Mouse (Mus musculus) right cerebral cortex, postnatal 36 days (tissue): ENCODE data around the gene Bptf.
"Not testable (repeated sequence)": the region's sequence is repeated elsewhere in the genome, so short reads cannot be mapped to it uniquely, and the experiment has no call there.

ENCODE experiments used
- DNase-seq, 2 experiments: peaks; one replicate each; pipeline ENCODE4 v3.0.0; 2022; ENCODE audit warnings: low spot score in 2 of 2, mixed read lengths in 1 of 2

Gene Bptf

GRCm38 (mm10) chr11:107057391-107057790, 74.5 kb downstream of the Bptf start:
- DNase-seq, result no peak

GRCm38 (mm10) chr11:107054870-107055269, 77.1 kb downstream of the Bptf start:
- DNase-seq, result no peak

GRCm38 (mm10) chr11:107046766-107047620, 84.9 kb downstream of the Bptf start:
- DNase-seq, result no peak

GRCm38 (mm10) chr11:107045546-107045945, 86.4 kb downstream of the Bptf start:
- no peak for DNase-seq

- peak in 1 of 2 experiments; percentile 51 for DNase-seq
These were observed 87.6 kb downstream of the Bptf start for GRCm38 (mm10) chr11:107044321-107044720.

- no peak for DNase-seq
These were observed 88.6 kb downstream of the Bptf start for GRCm38 (mm10) chr11:107043361-107043760.

GRCm38 (mm10) chr11:107041396-107041795, 90.5 kb downstream of the Bptf start:
- no peak for DNase-seq

- DNase-seq, result no peak
These were observed 92.5 kb downstream of the Bptf start for GRCm38 (mm10) chr11:107039417-107039816.

GRCm38 (mm10) chr11:107034085-107034810, 97.7 kb downstream of the Bptf start:
- DNase-seq, result no peak

GRCm38 (mm10) chr11:107031635-107032034, 100.3 kb downstream of the Bptf start:
- no peak for DNase-seq

GRCm38 (mm10) chr11:107029536-107029935, 102.4 kb downstream of the Bptf start:
- no peak for DNase-seq

- DNase-seq, result no peak
These were observed 103.2 kb downstream of the Bptf start for GRCm38 (mm10) chr11:107028754-107029153.

GRCm38 (mm10) chr11:107028275-107028618, 103.7 kb downstream of the Bptf start:
- DNase-seq, result no peak

GRCm38 (mm10) chr11:107027431-107028274, 104.3 kb downstream of the Bptf start:
- DNase-seq, result peak; percentile 80 to 81

GRCm38 (mm10) chr11:107026554-107027430, 105.1 kb downstream of the Bptf start:
- no peak for DNase-seq

GRCm38 (mm10) chr11:107025411-107026321, 106.3 kb downstream of the Bptf start, which contains the start of gene 1810010H24Rik:
Gene 1810010H24Rik (plus strand): TSS chr11:107025681.
- DNase-seq, result no peak

- no peak for DNase-seq
These were observed 107.5 kb downstream of the Bptf start for GRCm38 (mm10) chr11:107024406-107024805.

GRCm38 (mm10) chr11:107022050-107022683, 109.8 kb downstream of the Bptf start:
- no peak for DNase-seq

- DNase-seq, result not testable (repeated sequence)
These were observed 112.2 kb downstream of the Bptf start for GRCm38 (mm10) chr11:107019722-107020121.
